In the genomic region with DNA sequence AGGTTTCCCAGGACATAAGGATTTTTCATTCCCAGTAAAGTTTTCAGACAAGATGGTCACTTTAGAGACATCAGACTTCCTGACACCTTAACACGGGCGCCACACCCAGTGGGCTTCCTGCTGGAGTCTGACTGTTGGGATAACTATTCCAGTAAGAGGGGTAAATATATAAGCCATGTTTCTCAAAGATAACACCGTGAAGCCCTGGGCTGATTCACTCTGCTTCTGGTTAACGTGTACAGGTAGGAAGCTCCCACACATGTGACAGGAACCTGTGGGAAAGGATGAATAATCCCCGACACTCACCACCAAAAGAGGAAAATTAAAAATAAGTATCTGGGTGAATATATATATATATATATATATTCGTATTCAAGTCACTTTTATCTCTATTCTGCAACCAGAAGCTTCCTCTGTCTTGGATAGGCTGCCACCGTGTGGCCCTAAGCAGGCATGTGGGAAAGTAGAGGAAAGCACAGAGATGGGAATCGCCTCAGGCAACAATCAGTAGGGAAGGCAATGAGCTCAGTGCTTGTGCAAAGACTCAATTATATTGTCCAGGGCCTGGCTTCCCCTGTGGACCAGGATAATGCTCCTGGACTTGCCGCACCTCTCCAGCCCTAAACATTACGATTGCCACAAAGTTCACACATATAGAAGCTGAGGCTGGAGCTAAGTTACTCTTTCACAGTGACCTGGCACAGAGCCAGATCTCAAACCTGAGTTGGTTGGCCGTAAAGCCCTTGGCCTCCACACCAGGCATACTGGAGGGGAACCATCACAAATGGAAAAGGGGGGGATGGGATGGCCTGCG, we compare ENCODE assay signal across 9 mouse cellular contexts.
DNase-seq lines count a peak whose midpoint lies in the region; ATAC-seq and TF ChIP-seq lines count a peak whose summit lies in the region.
"Had no signal": no experiment of that assay in that cellular context is flagged by ENCODE, and none has a peak within 500 bp of the region (broad histone marks: within the 10 kb centered on the region; RNA-seq: fewer than 3 reads in every experiment).

No protein-coding gene starts in this region.

- TF ChIP-seq CTCF in kidney, postnatal 0 days (IDR thresholded peaks at IDR 0.05; ENCODE audit: low read depth), result peak; percentile 86

- no peak for TF ChIP-seq POLR2A in limb, embryonic 14.5 days (IDR thresholded peaks at IDR 0.05; ENCODE audit: borderline replicate concordance, extremely low read depth, insufficient read depth, insufficient read length)

- H3K9ac ChIP-seq in forebrain, embryonic 11.5 days (ENCODE audit: low read length), result no peak overlapping the region
- no peak overlapping the region for H3K9ac ChIP-seq in heart, embryonic 14.5 days (ENCODE audit: low read length)
- no peak overlapping the region for H3K9ac ChIP-seq in kidney, postnatal 0 days (ENCODE audit: low read depth, low read length)
- no peak overlapping the region for H3K9ac ChIP-seq in limb, embryonic 14.5 days (ENCODE audit: low read depth, low read length, severe bottlenecking)
- no peak overlapping the region for H3K9ac ChIP-seq in neural tube, embryonic 13.5 days

- DNase-seq in 3T3-L1 (ENCODE audit: low read depth, low spot score), result peak; percentile 91
- peak; percentile 76 to 79 for DNase-seq in adrenal gland, postnatal 36 days
- peak; percentile 81 for DNase-seq in forebrain, embryonic 11.5 days (ENCODE audit: low spot score)
- DNase-seq in kidney, postnatal 0 days (ENCODE audit: low spot score), result peak; percentile 96
- peak; percentile 86 for DNase-seq in limb, embryonic 14.5 days (ENCODE audit: low spot score)
- DNase-seq in thymus, postnatal 25 days, result peak; percentile 58

- WGBS in forebrain, embryonic 11.5 days, result 58% methylated on average over 12 of the region's 12 CpGs
- 40% methylated on average over 12 of the region's 12 CpGs for WGBS in heart, embryonic 14.5 days
- WGBS in kidney, postnatal 0 days, result 37% methylated on average over 12 of the region's 12 CpGs
- 33% methylated on average over 12 of the region's 12 CpGs for WGBS in limb, embryonic 14.5 days
- 53% methylated on average over 12 of the region's 12 CpGs for WGBS in neural tube, embryonic 13.5 days

- no peak overlapping the region for H3K4me3 ChIP-seq in forebrain, embryonic 11.5 days (ENCODE audit: low read depth, low read length)
- H3K4me3 ChIP-seq in heart, embryonic 14.5 days (ENCODE audit: control insufficient read depth in 1 of 2, insufficient read depth in 1 of 2, low read depth in 1 of 2, low read length in 2 of 2), result no peak overlapping the region
- H3K4me3 ChIP-seq in kidney, postnatal 0 days (replicated peaks; ENCODE audit: low read depth, low read length), result no peak overlapping the region
- H3K4me3 ChIP-seq in limb, embryonic 14.5 days (replicated peaks; ENCODE audit: low read length), result no peak overlapping the region
- no peak overlapping the region for H3K4me3 ChIP-seq in neural tube, embryonic 13.5 days
- H3K4me3 ChIP-seq: myocyte had no signal

- peaks cover 7% of the 10 kb centered on the region; the same call in 1 of the 2 replicates for H3K27me3 ChIP-seq in forebrain, embryonic 11.5 days (ENCODE audit: control insufficient read depth, insufficient read depth, low read length)
- H3K27me3 ChIP-seq in heart, embryonic 14.5 days (ENCODE audit: control insufficient read depth, insufficient read depth, low read length), result 0 out of 2 replicates have a peak, but pooled peaks cover 11% of the 10 kb centered on the region
- no peaks in the 10 kb centered on the region for H3K27me3 ChIP-seq in kidney, postnatal 0 days (ENCODE audit: insufficient read depth, low read length)
- H3K27me3 ChIP-seq in limb, embryonic 14.5 days (ENCODE audit: control insufficient read depth, insufficient read depth, low read length), result no peaks in the 10 kb centered on the region
- peaks cover 52% of the 10 kb centered on the region for H3K27me3 ChIP-seq in neural tube, embryonic 13.5 days

- no peaks in the 10 kb centered on the region for H3K36me3 ChIP-seq in forebrain, embryonic 11.5 days (ENCODE audit: control insufficient read depth, insufficient read depth, low read length)
- H3K36me3 ChIP-seq in heart, embryonic 14.5 days (ENCODE audit: control insufficient read depth, insufficient read depth, low read length), result no peaks in the 10 kb centered on the region
- no peaks in the 10 kb centered on the region for H3K36me3 ChIP-seq in kidney, postnatal 0 days (ENCODE audit: insufficient read depth, low read length)
- no peaks in the 10 kb centered on the region for H3K36me3 ChIP-seq in limb, embryonic 14.5 days (ENCODE audit: control insufficient read depth, insufficient read depth, low read length)
- no peaks in the 10 kb centered on the region for H3K36me3 ChIP-seq in neural tube, embryonic 13.5 days

- ATAC-seq in forebrain, embryonic 11.5 days (replicated peaks; ENCODE audit: low FRiP score), result peak; percentile 74
- ATAC-seq in heart, embryonic 14.5 days (ENCODE audit: insufficient number of reproducible peaks, insufficient read depth, low FRiP score, low read depth), result 0 out of 2 replicates have a peak, but pooled peaks have one; percentile 45
- ATAC-seq in kidney, postnatal 0 days (replicated peaks; ENCODE audit: low FRiP score, low read depth), result peak; percentile 77
- ATAC-seq in limb, embryonic 14.5 days (ENCODE audit: low FRiP score, low read depth), result peak; percentile 77
- ATAC-seq in neural tube, embryonic 13.5 days (ENCODE audit: low read depth), result peak; percentile 87

- no peak overlapping the region for H3K4me2 ChIP-seq in forebrain, embryonic 11.5 days (ENCODE audit: low read depth, low read length, severe bottlenecking)
- no peak overlapping the region for H3K4me2 ChIP-seq in heart, embryonic 14.5 days (ENCODE audit: low read length)
- no peak overlapping the region for H3K4me2 ChIP-seq in kidney, postnatal 0 days (ENCODE audit: low read length)
- H3K4me2 ChIP-seq in limb, embryonic 14.5 days (replicated peaks; ENCODE audit: low read depth, low read length, severe bottlenecking), result no peak overlapping the region
- no peak overlapping the region for H3K4me2 ChIP-seq in neural tube, embryonic 13.5 days

- H3K4me1 ChIP-seq in forebrain, embryonic 11.5 days (replicated peaks; ENCODE audit: control insufficient read depth, insufficient read depth, low read length), result peaks cover 7% of the 10 kb centered on the region; the same call in 1 of the 2 replicates
- peaks cover 7 to 11% of the 10 kb centered on the region in 2 experiments; a peak in 2 of 4 replicates for H3K4me1 ChIP-seq in heart, embryonic 14.5 days (ENCODE audit: control insufficient read depth in 2 of 2, insufficient read depth in 2 of 2, low read length in 2 of 2)
- peaks cover 11% of the 10 kb centered on the region for H3K4me1 ChIP-seq in kidney, postnatal 0 days (replicated peaks; ENCODE audit: insufficient read depth, low read length)
- peaks cover 17% of the 10 kb centered on the region for H3K4me1 ChIP-seq in limb, embryonic 14.5 days (ENCODE audit: control insufficient read depth, insufficient read depth, low read length)
- peaks cover 8% of the 10 kb centered on the region for H3K4me1 ChIP-seq in neural tube, embryonic 13.5 days (replicated peaks)

- H3K27ac ChIP-seq in forebrain, embryonic 11.5 days (ENCODE audit: low read depth, low read length), result no peak overlapping the region
- no peak overlapping the region for H3K27ac ChIP-seq in heart, embryonic 14.5 days (replicated peaks in 1 of 2; ENCODE audit: control insufficient read depth in 1 of 2, insufficient read depth in 1 of 2, low read depth in 2 of 2, low read length in 2 of 2)
- H3K27ac ChIP-seq in kidney, postnatal 0 days, result 0 out of 2 replicates have a peak overlapping the region, but pooled peaks have one; percentile 13
- no peak overlapping the region for H3K27ac ChIP-seq in limb, embryonic 14.5 days (replicated peaks; ENCODE audit: low read depth, low read length)
- no peak overlapping the region for H3K27ac ChIP-seq in neural tube, embryonic 13.5 days (replicated peaks)

- no peaks in the 10 kb centered on the region for H3K9me3 ChIP-seq in forebrain, embryonic 11.5 days (ENCODE audit: control insufficient read depth, low read length)
- no peaks in the 10 kb centered on the region for H3K9me3 ChIP-seq in heart, embryonic 14.5 days (ENCODE audit: control insufficient read depth, low read length)
- H3K9me3 ChIP-seq in kidney, postnatal 0 days (replicated peaks; ENCODE audit: low read length), result no peaks in the 10 kb centered on the region
- H3K9me3 ChIP-seq in limb, embryonic 14.5 days (ENCODE audit: control insufficient read depth, low read length), result no peaks in the 10 kb centered on the region
- no peaks in the 10 kb centered on the region for H3K9me3 ChIP-seq in neural tube, embryonic 13.5 days
